Mouse (Mus musculus) hindbrain, embryonic 10.5 days (tissue): ENCODE results near the gene Herc1. TPM values are rescaled to one million over a fixed set of nuclear protein-coding genes. Genes with fewer than 3 reads are reported as not detected.

Experiments
- DNase-seq: peaks from one replicate; pipeline ENCODE4 v3.0.0-alpha.2; 2017; ENCODE audit warnings: low spot score
- H3K27ac ChIP-seq: fragments of 300-500 bp; sonication (generic); 2 replicates; pipeline ENCODE4 v1.5.1; 2016; ENCODE audit warnings: mild to moderate bottlenecking, moderate library complexity
- H3K27me3 ChIP-seq: fragments of 300-500 bp; sonication (generic); 2 replicates; pipeline ENCODE4 v1.6.1; 2016; ENCODE audit warnings: mild to moderate bottlenecking; ENCODE audit not compliant: poor library complexity, insufficient read depth, severe bottlenecking
- H3K36me3 ChIP-seq: fragments of 300-500 bp; sonication (generic); 2 replicates; pipeline ENCODE4 v1.6.1; 2016; ENCODE audit warnings: mild to moderate bottlenecking, moderate library complexity
- H3K4me1 ChIP-seq: fragments of 300-500 bp; sonication (generic); replicated peaks from 2 replicates; pipeline ENCODE4 v1.6.1; 2016; ENCODE audit warnings: mild to moderate bottlenecking
- H3K4me3 ChIP-seq: fragments of 300-500 bp; sonication (generic); 2 replicates; pipeline ENCODE4 v1.5.1; 2016; ENCODE audit warnings: mild to moderate bottlenecking, moderate library complexity
- H3K9me3 ChIP-seq: fragments of 300-500 bp; sonication (generic); 2 replicates; pipeline ENCODE4 v1.6.1; 2016; ENCODE audit warnings: mild to moderate bottlenecking, moderate library complexity
- WGBS: fragments of 180-500 bp; shearing (Covaris S2); methylation state at CpG from one replicate; pipeline ENCODE4 v1.1.7; 2016; 5-methylcytosine and 5-hydroxymethylcytosine counted together
- polyA plus RNA-seq: library from polyadenylated mRNA; unstranded; fragments of >200 nt; fragmentation: Nextera tagmentation; extraction: Ambion mirVana; gene quantifications from 2 replicates; pipeline ENCODE4 v1.2.1, GENCODE M21; 2016

Gene Herc1
- polyA plus RNA-seq, 1 experiment from 2014 or later = 30.5 TPM

DNA sequence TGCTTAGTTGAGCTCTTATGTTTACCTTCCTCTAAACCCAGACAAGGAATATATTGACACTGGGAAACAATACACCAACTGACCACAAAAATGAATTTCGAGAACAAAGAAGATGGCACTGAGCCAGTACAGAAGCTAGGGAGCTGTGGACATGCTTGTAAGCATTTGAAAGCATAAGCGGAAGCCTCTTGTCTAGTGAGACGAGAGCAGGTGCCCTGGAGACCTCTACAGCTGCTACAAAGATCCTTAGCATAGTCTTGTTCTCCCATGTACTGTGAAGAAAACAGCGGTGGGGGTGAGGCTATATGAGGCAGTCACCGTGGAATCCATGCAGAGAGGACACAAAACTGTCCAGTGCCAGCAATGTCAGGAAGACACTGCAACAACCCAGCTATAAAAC is 168.7 kb downstream of the Herc1 start:
- H3K4me3 ChIP-seq = no peak overlapping the region
- no peaks in the 10 kb centered on the region for H3K4me1 ChIP-seq
- H3K36me3 ChIP-seq = peaks cover 100% of the 10 kb centered on the region
- no peaks in the 10 kb centered on the region for H3K9me3 ChIP-seq
- no peaks in the 10 kb centered on the region for H3K27me3 ChIP-seq
- DNase-seq = no peak
- 84% methylated on average over 5 of the region's 5 CpGs for WGBS
- no peak overlapping the region for H3K27ac ChIP-seq

DNA sequence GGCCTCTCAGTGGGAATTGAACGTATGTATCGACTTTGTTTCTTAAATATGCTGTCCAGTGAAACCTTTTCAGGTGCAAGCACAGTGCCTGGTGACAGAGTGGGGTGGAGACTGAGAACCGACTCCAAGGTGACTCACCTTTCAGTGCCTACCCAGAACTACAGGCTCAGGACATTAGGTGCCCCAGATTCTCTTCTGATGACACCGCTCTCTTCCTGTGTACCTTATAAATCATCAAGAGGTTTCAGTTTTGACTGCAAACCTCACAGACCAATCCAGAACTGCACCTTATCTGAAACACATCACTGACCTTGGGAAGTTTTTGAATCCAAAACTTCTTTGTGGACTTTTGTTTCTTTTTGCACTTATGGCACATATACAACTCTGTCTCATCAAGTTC is 170.0 kb downstream of the Herc1 start:
- Histone ChIP-seq H3K9me3 (no peaks in the 10 kb centered on the region), H3K27me3 (no peaks in the 10 kb centered on the region), H3K27ac (no peak overlapping the region), H3K36me3 (peaks cover 100% of the 10 kb centered on the region), H3K4me1 (no peaks in the 10 kb centered on the region), H3K4me3 (no peak overlapping the region)
- WGBS = 93% methylated on average over 4 of the region's 4 CpGs
- DNase-seq = no peak

- Histone ChIP-seq H3K9me3 (no peaks in the 10 kb centered on the region), H3K27me3 (no peaks in the 10 kb centered on the region), H3K4me1 (no peaks in the 10 kb centered on the region), H3K36me3 (peaks cover 100% of the 10 kb centered on the region), H3K27ac (no peak overlapping the region), H3K4me3 (no peak overlapping the region)
- DNase-seq = no peak
- 96% methylated on average over 3 of the region's 3 CpGs for WGBS
Observed at GRCm38 (mm10) chr9:66521595-66521994, 171.3 kb downstream of the Herc1 start.

- no peak for DNase-seq
- no peak overlapping the region for H3K4me3 ChIP-seq
- no peaks in the 10 kb centered on the region for H3K4me1 ChIP-seq
- H3K9me3 ChIP-seq = no peaks in the 10 kb centered on the region
- H3K27ac ChIP-seq = no peak overlapping the region
- peaks cover 100% of the 10 kb centered on the region for H3K36me3 ChIP-seq
- H3K27me3 ChIP-seq = no peaks in the 10 kb centered on the region
- 86% methylated on average over 4 of the region's 4 CpGs for WGBS
Observed at GRCm38 (mm10) chr9:66542785-66543184, 192.5 kb downstream of the Herc1 start.

Other genes starting within 250 kb of the Herc1 start
- gene Snx1, start 223.9 kb upstream of the Herc1 start, polyA plus RNA-seq = 128 and 136 TPM in 2 replicates
- 138 and 149 TPM in 2 replicates for gene Ciao2a, start 223.8 kb upstream of the Herc1 start, polyA plus RNA-seq
- 3.5 and 5.1 TPM in 2 replicates for gene Dapk2, start 192.2 kb upstream of the Herc1 start, polyA plus RNA-seq
- 1.5 and 1.6 TPM in 2 replicates for gene Fbxl22, start 164.1 kb downstream of the Herc1 start, polyA plus RNA-seq
- gene Usp3, start 242.7 kb downstream of the Herc1 start, polyA plus RNA-seq = 84.2 and 97.7 TPM in 2 replicates